Mouse (Mus musculus): Measurements from ENCODE around the gene Foxc2.
A peak's percentile ranks its signal among the peaks of the same experiment; 100 is the strongest.

Foxc2 gene

DNA sequence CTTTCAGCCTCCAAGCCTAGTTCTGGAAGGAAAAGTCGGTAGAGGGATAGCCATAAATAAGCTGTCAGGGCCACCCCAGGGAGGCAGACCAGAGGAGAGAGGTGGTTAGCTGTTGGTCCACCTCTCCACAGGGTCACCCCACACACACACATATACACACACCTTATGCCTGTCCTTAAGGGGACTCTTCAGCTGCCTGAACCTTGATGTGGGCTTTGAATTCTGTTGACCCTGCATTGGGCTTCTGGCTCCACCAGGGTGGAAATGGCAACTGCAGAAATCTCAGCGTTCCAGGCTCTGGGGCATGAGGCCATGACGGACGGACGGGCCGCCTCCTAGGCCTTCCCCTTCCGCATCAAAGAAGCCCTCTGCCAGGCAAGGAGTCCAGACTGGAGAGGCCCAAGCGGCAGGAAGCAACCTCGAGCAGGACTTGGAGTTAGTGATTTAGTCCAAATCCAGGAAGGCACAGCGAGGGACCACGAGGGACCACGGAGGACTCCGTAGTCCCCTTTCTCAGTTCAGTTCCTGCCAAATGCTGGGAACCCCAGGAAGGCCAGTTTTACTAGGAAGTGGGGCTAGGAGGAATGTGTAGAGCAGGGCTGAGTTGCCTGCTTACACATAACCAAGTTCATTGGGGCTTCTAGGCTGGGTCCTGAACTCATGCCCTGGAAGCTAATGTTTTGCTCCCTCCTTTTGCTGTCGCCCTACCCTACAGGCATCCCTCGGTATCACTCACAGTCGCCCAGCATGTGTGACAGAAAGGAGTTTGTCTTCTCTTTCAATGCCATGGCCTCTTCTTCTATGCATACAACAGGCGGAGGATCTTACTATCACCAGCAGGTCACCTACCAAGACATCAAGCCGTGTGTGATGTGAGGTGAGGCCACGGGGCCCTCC lies 29.7 kb upstream of the Foxc2 start:
- no peak for DNase-seq

DNA sequence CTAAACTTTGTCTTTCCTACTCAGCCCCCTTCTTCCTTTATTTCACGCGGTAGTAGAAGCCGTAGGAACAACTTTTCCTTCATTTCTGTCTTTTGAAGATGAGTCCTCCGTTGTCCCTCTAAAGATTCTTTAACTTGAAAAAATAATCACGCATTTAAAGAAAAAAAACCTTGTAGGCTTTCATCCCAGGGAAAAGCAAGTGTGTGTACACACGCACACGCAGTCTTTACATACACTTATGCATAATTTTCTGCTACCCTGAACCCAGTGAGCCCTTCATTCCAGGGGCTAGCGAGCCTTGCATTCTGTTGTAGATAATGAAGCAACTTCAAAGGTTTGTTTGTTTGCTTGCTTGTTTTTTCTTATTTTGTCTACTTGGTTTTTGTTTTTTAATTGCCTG lies 27.7 kb upstream of the Foxc2 start:
- no peak for DNase-seq

- no peak for DNase-seq
These were observed 26.9 kb upstream of the Foxc2 start for GRCm38 (mm10) chr8:121088871-121089630.

GRCm38 (mm10) chr8:121089631-121090380 lies 26.2 kb upstream of the Foxc2 start:
- DNase-seq: no peak

- DNase-seq: no peak
These were observed 25.3 kb upstream of the Foxc2 start for GRCm38 (mm10) chr8:121090716-121091115.

DNA sequence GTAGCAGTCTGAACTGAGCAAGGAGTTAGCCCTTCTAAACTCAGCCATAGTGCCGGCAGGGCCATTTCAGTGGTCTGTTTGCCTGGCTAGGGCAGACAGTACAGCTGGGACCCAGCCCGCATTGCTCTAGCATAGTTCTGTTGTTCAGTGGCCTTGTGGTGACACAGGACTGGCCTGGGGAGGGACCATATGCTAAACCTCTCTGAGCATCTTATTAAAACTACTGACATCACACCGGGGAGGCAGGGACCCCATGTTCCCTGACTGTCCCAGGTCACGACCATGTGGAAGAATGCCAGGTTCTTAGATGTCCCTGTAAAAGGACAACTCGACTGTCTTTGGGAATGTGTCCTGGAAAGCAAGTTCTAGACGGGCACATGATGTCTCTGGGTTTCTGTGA lies 23.8 kb upstream of the Foxc2 start:
- DNase-seq: no peak

GRCm38 (mm10) chr8:121092627-121093026 lies 23.3 kb upstream of the Foxc2 start:
- peak; percentile 62 for DNase-seq

GRCm38 (mm10) chr8:121093496-121093895 lies 22.5 kb upstream of the Foxc2 start:
- DNase-seq: no peak

DNA sequence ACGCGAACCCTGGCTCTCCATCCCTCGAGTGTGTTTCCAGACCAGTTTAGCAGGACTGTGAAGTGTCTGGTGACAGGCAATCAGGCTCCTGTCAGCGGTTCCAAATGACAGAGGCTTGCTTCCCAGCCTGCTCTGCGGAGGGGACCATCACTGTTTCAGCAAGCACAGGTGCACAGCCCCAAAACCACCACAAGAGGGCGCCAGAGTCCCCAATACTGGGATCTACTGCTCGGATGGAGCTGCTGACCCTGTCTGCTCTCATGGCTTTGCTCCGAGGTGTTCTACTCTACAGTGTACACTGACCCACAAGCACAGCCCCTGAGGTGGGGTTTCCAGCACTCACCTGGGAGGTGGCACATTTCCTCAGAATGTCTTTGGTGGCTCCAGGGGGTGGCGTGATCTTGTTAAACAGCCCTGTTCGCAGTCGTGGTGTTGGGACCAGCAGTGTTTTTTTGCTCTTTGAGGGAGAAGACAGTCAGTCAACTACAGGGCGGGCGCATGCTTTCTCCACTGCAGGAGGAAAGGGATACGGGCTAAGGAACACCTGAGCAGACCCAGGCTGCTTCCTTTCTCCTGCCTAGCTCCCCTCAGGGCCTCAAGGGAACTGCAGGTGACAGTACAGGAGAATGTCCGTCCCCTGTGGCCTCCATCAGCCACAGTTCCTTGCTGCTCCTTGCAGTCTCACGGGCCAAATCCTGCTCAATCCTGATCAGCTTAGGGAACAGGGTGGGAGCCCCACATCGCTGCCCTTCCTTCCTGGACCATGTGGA lies 11.7 kb upstream of the Foxc2 start:
- DNase-seq: peak; percentile 70

DNA sequence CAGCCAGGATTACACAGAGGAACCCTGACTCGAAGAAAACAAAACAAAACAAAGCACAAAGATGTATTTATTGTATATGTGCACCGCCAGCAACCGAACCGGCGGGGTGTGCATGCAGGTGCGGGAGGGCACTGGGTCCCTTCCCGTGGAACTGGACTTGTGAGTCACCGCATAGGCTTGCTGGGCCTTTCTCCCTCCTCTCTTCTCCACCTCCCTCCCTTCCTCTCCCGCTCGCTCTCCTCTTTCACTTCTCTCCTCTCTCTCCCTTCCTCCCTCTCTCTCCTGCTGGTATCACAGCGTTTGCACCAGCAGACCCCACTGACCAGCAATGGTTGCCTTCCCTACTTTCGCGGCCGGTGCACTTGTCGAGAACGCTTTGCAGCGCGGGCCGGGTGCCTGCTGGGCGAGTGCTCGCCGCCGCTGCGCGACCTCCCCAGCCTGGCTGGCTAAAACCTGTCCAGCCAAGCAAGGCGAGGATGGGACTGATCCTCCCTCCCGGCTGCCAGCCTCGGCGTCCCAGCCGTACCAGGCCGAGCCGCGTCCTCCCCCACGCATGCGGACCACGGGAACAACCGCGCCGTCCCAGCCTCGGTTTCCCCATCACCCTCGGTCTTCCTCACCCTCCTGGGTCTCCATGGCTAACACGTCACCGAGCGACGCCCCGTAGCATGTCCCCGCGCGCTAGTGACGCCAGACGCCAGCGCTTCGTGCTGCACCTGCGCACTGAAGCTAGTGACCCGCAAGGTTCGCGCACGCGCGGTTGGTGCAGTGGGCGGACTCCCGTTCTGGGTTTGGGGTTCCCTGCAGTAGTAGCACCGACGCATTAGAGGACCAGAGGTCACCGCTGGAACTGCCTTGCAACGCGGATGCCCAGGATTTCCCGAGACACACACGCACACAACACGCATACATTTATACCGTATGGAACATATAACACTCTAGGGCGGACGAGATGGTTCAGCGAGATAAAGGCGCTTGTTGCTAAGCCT lies 8.0 kb upstream of the Foxc2 start, which contains the start of gene Mthfsd:
Mthfsd (minus strand) TSS at position 725 of the 989 bp plus-strand sequence.
- peak; percentile 98 for DNase-seq

GRCm38 (mm10) chr8:121108657-121109056 lies 7.3 kb upstream of the Foxc2 start:
- no peak for DNase-seq

DNA sequence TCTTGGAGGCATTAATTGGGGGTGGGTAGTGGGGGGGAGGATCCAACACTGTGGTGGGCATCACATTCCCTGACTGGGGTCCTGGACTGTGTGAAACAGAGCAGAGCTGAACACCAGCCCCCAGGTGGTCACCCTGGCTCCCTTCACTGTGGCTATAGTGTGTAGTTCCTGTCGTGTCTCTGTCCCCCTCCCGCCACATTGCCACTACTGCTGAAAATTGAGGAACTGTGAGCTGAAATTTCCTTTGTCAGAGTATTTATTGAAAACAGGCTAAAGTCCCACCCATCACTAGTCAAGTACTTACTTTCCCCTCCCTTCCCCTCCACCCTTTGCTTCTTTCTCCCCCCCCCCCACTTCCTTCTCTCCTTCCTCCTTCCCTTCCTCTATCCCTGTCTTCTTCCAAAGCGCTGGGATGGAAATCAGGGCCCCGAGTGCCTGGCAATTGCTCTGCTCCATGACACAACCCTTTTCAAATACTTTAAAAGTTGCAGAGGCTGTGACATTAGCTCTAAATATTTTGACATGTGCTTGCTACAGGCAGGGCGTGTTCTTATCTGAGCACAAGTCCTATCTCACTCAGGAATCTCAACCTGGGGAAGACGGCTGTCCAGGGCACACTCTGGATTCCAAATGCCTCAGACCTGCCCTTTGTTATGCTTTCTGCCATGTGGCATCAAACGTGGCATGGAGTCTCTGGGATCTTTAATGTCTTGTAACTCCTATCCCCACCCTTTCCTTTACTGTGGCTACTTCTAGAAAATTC lies 4.6 kb upstream of the Foxc2 start:
- no peak for DNase-seq

DNA sequence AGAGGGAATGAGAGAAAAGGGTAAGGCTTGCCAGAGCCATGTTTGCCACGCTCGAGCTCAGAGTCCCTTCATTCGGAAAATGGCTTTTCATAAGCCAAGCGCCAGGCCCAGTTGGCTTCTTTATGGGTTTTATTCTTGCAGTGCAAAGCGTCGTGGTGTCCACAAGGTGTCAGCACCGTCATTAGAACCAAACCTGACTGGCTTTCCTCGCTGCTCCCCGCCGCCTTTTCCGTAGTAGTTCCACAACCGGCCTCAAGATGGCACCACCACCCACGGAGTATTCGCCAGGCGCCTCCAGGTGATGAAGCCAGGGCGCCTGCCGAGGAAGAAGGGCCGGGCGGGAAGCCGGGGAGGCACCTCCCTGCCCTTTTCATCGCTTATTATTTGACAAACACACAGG lies 2.7 kb upstream of the Foxc2 start:
- peak; percentile 99 for DNase-seq

GRCm38 (mm10) chr8:121115136-121115535 lies 835 bp upstream of the Foxc2 start:
- no peak for DNase-seq

- DNase-seq: no peak
These were observed 717 bp downstream of the Foxc2 start for GRCm38 (mm10) chr8:121116591-121117185.

DNA sequence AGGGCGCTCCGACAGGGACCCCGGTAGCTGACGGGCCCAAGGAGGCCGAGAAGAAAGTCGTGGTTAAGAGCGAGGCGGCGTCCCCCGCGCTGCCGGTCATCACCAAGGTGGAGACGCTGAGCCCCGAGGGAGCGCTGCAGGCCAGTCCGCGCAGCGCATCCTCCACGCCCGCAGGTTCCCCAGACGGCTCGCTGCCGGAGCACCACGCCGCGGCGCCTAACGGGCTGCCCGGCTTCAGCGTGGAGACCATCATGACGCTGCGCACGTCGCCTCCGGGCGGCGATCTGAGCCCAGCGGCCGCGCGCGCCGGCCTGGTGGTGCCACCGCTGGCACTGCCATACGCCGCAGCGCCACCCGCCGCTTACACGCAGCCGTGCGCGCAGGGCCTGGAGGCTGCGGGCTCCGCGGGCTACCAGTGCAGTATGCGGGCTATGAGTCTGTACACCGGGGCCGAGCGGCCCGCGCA lies 1.2 kb downstream of the Foxc2 start:
- no peak for DNase-seq

GRCm38 (mm10) chr8:121117906-121118305 lies 1.9 kb downstream of the Foxc2 start:
- DNase-seq: no peak

DNA sequence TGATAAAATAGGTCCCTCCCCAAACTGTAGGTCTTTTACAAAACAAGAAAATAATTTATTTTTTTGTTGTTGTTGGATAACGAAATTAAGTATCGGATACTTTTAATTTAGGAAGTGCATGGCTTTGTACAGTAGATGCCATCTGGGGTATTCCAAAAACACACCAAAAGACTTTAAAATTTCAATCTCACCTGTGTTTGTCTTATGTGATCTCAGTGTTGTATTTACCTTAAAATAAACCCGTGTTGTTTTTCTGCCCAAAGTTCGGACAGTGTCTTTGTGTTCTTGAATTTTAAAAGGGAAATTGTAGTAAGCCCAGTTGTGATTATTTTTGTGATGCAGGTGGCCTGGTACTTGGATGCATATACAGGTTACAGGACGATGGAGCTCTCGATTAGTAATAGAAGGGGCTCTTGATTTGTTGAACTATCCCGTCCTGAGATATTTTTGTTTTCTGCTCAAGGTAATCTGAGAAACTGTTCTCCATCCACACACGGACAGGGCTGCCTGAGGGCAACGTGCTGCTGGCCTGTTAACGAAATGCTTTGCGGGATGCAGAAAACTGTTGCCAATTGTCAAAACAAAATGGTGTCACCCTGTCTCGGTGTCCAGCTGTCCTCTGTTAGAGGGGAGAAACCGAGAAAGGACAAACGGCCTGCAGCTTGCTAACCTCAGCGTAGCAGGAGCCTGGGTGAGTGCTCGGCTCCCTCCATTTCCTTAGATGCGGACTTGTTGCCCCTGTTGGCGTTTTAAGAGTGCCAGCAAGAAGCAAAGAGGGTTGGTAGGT lies 2.9 kb downstream of the Foxc2 start:
- no peak for DNase-seq

Data from cerebellum, adult 8-10 months (tissue).